Comparison of ENCODE assay signal across 9 mouse cellular contexts in genomic region chr8:119782715-119783114, GRCm38 (mm10). TPM values are rescaled to one million over a fixed set of nuclear protein-coding genes. Genes with fewer than 3 reads are reported as not detected.
A peak's percentile ranks its signal among the peaks of the same experiment; 100 is the strongest.
DNase-seq lines count a peak whose midpoint lies in the region; ATAC-seq lines count a peak whose summit lies in the region.
"Had no signal": no experiment of that assay in that cellular context is flagged by ENCODE, and none has a peak within 500 bp of the region (broad histone marks: within the 10 kb centered on the region; RNA-seq: fewer than 3 reads in every experiment).

No protein-coding gene starts in this region.

- H3K27me3 ChIP-seq in splenic B cell, adult 2 months (ENCODE audit: control insufficient read depth, insufficient read depth, low read length, poor library complexity, severe bottlenecking), result no peaks in the 10 kb centered on the region
- H3K27me3 ChIP-seq: limb, embryonic 13.5 days had no signal

- no peak for ATAC-seq in cerebellum, adult (ENCODE audit: insufficient number of reproducible peaks, low FRiP score, low TSS enrichment)

- no peaks in the 10 kb centered on the region for H3K36me3 ChIP-seq in splenic B cell, adult 2 months (ENCODE audit: control insufficient read depth, insufficient read depth, low read length, poor library complexity, severe bottlenecking)
- H3K36me3 ChIP-seq: limb, embryonic 13.5 days had no signal

- peak; percentile 77 for DNase-seq in cerebellum, adult 11 months
- DNase-seq in CD8-positive naive resting alpha-beta T cell, adult 2 months (ENCODE audit: low read depth in 2 of 2, low spot score in 2 of 2), result peak; percentile 76 to 82
- peak; percentile 47 for DNase-seq in c-Kit-positive CD71-positive TER-119-positive erythroid progenitor cells, embryonic 14.5 days (ENCODE audit: low spot score)
- DNase-seq in gastrocnemius, adult 8-10 months (ENCODE audit: low spot score in 2 of 2), result peak; percentile 32 to 47
- DNase-seq in layer of hippocampus, postnatal 10 days (ENCODE audit: low spot score in 2 of 2), result peak; percentile 89 to 90
- peak; percentile 87 for DNase-seq in mesoderm, embryonic 11.5 days (ENCODE audit: low read depth, low spot score)
- peak; percentile 89 for DNase-seq in splenic B cell, adult 2 months (ENCODE audit: low read depth, low spot score)

RNA-seq across cellular contexts. Expression of gene Tldc1, which starts 4.5 kb away (rescaled TPM):
- 1 to 10 TPM; 2.9 to 4.8 (median 3.8) TPM for total RNA-seq in gastrocnemius, adult 8-10 months (2022)
- 10 to 100 TPM; 16.3 to 18.3 TPM for total RNA-seq in layer of hippocampus, postnatal 10 days (2021)

RNA-seq across cellular contexts. Expression of gene Cotl1, which starts 57.6 kb away (rescaled TPM):
- 1 to 10 TPM; 1.8 to 3.7 (median 3.2) TPM for total RNA-seq in gastrocnemius, adult 8-10 months (2022)
- total RNA-seq in layer of hippocampus, postnatal 10 days (2021), result 100 to 1,000 TPM; 129 to 134 TPM

Comparison
In these comparisons a context has a peak if more than half of its experiments do, and no peak if none do; other contexts are left out.
1. DNase-seq: peak in every context shown above with its lines; median percentile 90 in layer of hippocampus, postnatal 10 days; 89 in splenic B cell, adult 2 months; 87 in mesoderm, embryonic 11.5 days; 79 in CD8-positive naive resting alpha-beta T cell, adult 2 months; 77 in cerebellum, adult 11 months; 47 in c-Kit-positive CD71-positive TER-119-positive erythroid progenitor cells, embryonic 14.5 days; 40 in gastrocnemius, adult 8-10 months.
2. RNA of gene Cotl1, which starts 57.6 kb away (total RNA-seq): 129 to 134 TPM in layer of hippocampus, postnatal 10 days; 1.8 to 3.7 TPM in gastrocnemius, adult 8-10 months; every median in the first group is over 10 times any median in the second.